Mouse (Mus musculus) heart, postnatal 0 days (tissue): ENCODE results near the gene Unc5cl.

ENCODE experiments used
- CTCF ChIP-seq: IDR thresholded peaks from 2 replicates; pipeline ENCODE4 v1.5.1; 2016; ENCODE audit warnings: antibody characterized with exemption, control low read depth, low read depth
- EP300 ChIP-seq: IDR thresholded peaks from 2 replicates; pipeline ENCODE4 v1.6.1; 2016; ENCODE audit warnings: antibody characterized with exemption, low read depth

DNA sequence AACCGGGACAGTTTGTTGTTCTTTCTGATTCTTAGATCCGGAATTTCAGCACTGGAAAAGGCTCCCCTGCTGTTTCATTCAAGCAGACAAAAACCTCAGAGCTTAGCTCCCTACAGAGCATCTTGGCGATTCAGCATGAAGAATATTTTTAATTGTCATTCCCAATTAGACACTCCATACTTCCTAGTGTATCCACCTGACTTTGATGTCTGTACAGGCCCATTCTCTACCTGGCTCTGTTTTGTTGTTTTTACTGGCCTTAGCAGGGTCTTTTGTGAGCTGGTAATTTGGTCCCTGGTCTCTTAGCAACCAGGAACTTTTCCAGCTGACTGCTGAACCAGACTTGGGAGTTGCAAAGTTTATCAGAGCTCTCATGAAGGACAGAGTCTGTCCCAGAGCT is 50.3 kb downstream of the Unc5cl start:
- TF ChIP-seq CTCF: no peak
- TF ChIP-seq EP300: no peak
